Mouse (Mus musculus): Measurements from ENCODE around the gene Nkx2-2. TPM values are rescaled to one million over a fixed set of nuclear protein-coding genes. Genes with fewer than 3 reads are reported as not detected.

Nkx2-2 gene
- polyA plus RNA-seq, 1 experiment from 2014 or later = not detected

DNA sequence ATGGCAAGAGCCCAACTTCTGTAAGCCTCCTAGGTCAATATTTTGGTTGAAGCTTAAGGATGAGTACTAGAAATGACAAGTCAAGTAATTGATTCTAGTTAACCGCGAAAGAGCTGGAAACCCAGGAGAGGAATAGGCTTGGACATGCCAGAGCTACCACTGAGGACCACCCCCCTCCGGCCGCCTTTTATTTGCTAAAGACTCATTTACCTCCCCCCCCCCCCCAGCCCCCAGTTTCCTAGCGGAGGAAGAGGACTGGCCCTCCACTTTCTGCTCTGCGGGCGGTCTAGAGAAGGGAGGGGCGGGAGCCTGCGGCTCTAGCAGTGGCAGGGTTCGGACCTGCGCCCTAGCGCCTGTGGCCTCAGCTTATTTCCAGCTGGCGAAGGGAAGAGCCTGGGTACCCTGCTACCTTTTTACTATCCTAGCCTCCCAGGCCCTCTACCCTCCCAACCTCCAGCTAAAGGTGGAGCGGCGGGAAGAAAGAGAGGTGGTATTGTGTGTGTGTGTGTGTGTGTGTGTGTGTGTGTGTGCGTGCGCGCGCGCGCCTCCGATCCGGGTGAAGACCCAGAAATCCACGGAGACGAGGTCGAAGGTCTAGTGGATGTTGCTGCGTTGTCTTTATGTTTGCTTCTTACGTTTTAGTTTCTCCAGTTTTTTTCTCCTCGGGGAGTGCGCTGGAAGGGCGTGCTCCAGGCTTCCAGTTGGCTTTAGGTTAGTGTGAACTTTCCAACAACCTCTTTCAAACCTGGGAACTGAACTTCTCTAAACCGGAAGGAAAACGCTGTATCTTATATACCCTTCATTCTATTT is 6.8 kb downstream of the Nkx2-2 start:
- under 1% methylated on average over 25 of the region's 33 CpGs for WGBS
- Histone ChIP-seq H3K27ac (no peak overlapping the region), H3K9ac (no peak overlapping the region), H3K4me2 (replicated peaks) (no peak overlapping the region), H3K4me1 (peaks cover 20% of the 10 kb centered on the region), H3K9me3 (no peaks in the 10 kb centered on the region), H3K4me3 (peak overlapping the region; percentile 9), H3K36me3 (no peaks in the 10 kb centered on the region), H3K27me3 (peaks cover 95% of the 10 kb centered on the region)
- ATAC-seq (ENCODE audit: low FRiP score, low read depth) = peak; percentile 26; the same call in 1 of the 2 replicates

DNA sequence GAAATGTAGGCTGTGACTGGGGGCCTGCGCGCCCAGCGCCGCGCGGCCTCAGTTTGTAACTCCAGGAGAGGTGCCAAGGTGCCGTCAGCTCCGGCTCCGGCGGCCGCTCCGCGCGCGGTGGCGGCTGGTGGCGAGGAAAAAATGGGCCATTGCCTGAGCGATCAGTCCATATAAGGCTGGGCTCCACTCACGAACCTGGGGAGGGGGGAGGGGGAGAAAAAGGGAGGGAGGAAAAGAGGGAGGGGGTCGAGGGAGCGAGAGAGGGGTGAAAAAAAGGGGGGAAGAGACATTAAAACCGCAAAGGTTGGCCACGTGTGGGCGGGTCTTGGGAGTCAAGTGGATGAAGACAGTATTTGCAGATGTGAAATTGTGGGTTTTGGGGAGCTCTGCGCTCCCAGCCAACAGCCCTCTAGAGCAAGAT is 7.8 kb downstream of the Nkx2-2 start:
- Histone ChIP-seq H3K9me3 (no peaks in the 10 kb centered on the region), H3K27me3 (peaks cover 97% of the 10 kb centered on the region), H3K4me2 (replicated peaks) (peak overlapping the region; percentile 12; the same call in 1 of the 2 replicates), H3K36me3 (no peaks in the 10 kb centered on the region), H3K9ac (no peak overlapping the region), H3K4me3 (no peak overlapping the region), H3K27ac (no peak overlapping the region), H3K4me1 (peaks cover 20% of the 10 kb centered on the region)
- no peak for ATAC-seq (ENCODE audit: low FRiP score, low read depth)
- WGBS = 2% methylated on average over 25 of the region's 25 CpGs

DNA sequence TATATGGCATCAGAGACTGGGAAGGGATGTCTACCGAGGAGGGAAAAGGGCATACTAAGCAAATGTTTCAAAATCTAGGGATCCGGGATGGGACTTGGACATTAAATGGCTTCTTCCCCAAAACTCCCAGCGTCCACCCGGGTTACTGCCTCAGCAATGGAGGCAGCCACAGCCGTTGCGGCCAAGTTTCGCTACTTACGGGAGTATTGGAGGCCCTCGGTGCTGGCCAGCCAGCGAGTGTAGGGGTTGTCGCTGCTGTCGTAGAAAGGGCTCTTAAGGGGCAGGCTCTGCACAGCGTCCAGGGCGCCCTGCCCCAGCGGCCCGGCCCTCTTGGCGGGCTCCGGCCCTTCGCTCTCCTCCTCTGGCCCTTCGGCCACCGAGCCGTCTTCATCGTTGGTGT is 8.5 kb downstream of the Nkx2-2 start:
- peaks cover 97% of the 10 kb centered on the region for H3K27me3 ChIP-seq
- H3K9me3 ChIP-seq = no peaks in the 10 kb centered on the region
- H3K27ac ChIP-seq = no peak overlapping the region
- no peak for ATAC-seq (ENCODE audit: low FRiP score, low read depth)
- peaks cover 20% of the 10 kb centered on the region for H3K4me1 ChIP-seq
- WGBS = under 1% methylated on average over 23 of the region's 23 CpGs
- no peaks in the 10 kb centered on the region for H3K36me3 ChIP-seq
- peak overlapping the region; percentile 16 for H3K4me3 ChIP-seq
- H3K4me2 ChIP-seq (replicated peaks) = peak overlapping the region; percentile 23; the same call in 1 of the 2 replicates
- no peak overlapping the region for H3K9ac ChIP-seq

DNA sequence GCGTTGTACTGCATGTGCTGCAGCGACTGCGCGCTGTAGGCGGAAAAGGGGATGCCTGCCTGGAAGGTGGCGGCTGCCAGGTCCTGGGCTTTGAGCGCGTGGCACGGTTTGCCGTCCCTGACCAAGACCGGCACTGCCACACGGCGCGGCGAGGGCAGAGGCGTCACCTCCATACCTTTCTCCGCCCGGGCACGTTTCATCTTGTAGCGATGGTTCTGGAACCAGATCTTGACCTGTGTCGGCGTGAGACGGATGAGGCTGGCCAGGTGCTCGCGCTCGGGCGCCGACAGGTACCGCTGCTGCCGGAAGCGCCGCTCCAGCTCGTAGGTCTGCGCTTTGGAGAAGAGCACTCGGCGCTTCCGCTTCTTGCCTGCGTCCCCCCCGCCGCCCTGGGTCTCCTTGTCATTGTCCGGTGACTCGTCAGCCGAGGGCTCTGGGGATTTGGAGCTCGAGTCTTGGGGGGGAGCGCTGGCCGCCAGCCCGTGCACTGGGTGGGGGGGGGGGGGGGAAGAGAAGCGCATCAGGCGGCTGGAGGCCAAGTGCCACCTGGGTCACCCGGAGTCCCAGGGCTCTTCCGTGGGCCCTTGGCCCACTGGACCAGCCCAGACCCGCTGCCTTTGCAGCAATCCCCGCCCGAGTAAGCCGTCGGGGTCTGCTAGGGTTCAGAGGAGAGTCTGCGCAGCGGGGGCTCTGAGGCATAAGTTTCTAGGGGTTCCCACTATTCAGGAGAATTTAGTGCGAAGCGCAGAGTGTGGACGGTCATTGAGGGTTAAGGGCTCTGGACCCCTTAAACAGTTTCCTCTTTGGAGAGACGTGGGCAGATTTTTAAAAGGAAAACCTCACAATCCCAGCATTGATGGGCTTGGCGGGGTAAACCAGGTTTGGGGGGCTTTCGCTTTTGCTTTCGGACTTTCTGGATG is 9.7 kb downstream of the Nkx2-2 start:
- Histone ChIP-seq H3K4me2 (replicated peaks) (peak overlapping the region; percentile 49), H3K27ac (no peak overlapping the region), H3K4me1 (peaks cover 20% of the 10 kb centered on the region), H3K9ac (no peak overlapping the region), H3K4me3 (peak overlapping the region; percentile 29), H3K9me3 (no peaks in the 10 kb centered on the region), H3K36me3 (no peaks in the 10 kb centered on the region), H3K27me3 (peaks cover 96% of the 10 kb centered on the region)
- WGBS = 1% methylated on average over 58 of the region's 65 CpGs
- 0 out of 2 replicates have a peak, but pooled peaks have one; percentile 6 for ATAC-seq (ENCODE audit: low FRiP score, low read depth)

DNA sequence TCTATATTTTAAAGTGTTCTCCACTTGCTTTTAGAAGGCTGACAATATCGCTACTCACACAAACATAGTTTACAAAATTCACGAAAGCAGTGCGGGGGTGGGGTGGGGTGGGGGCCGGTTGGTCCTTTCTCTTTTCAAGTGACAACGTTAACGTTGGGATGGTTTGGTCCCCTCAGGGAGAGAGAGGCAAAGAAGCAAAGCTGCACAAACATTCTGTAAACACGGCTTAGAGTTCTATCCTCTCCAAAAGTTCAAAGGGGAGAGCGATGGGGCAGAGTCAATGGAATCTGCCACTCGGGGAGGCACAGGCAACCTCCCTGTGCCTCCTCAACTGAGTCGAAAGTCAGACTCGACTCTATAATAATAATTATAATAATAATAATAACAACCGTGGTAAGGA is 10.5 kb downstream of the Nkx2-2 start:
- WGBS = under 1% methylated on average over 12 of the region's 12 CpGs
- H3K9ac ChIP-seq = no peak overlapping the region
- ATAC-seq (ENCODE audit: low FRiP score, low read depth) = no peak
- peaks cover 96% of the 10 kb centered on the region for H3K27me3 ChIP-seq
- peak overlapping the region; percentile 29; the same call in 1 of the 2 replicates for H3K4me3 ChIP-seq
- peak overlapping the region; percentile 49 for H3K4me2 ChIP-seq (replicated peaks)
- no peak overlapping the region for H3K27ac ChIP-seq
- H3K4me1 ChIP-seq = peaks cover 23% of the 10 kb centered on the region
- no peaks in the 10 kb centered on the region for H3K9me3 ChIP-seq
- H3K36me3 ChIP-seq = no peaks in the 10 kb centered on the region

DNA sequence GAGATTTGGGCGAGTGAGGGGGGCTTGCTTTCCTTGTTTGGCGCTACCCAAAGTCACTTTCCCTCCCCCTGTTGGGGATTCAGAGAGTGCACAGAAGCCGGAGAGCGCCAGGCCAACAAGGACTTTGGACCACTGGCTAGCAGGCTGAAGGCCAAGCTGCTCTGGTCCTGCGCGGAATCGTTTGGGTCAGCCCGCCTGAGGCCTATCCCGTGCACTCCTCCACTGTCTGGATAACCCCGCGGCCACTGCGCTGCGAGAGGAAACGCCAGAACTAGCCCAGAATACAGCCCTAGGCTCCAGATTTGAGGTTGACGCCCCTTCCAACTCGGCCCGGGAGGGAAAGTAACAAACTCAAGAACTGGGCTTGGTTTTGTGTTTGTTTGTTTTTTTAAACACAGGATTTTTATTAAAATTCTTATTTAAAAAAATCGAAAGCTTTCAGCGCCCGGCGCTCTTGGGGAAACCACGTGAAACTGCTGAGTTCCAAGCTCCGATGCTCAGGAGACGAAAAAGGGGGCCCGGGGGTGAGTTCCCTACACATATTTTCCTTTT is 11.3 kb downstream of the Nkx2-2 start:
- Histone ChIP-seq H3K4me1 (peaks cover 27% of the 10 kb centered on the region), H3K4me3 (no peak overlapping the region), H3K9me3 (no peaks in the 10 kb centered on the region), H3K36me3 (no peaks in the 10 kb centered on the region), H3K9ac (no peak overlapping the region), H3K27me3 (peaks cover 96% of the 10 kb centered on the region), H3K27ac (no peak overlapping the region), H3K4me2 (replicated peaks) (no peak overlapping the region)
- WGBS = 4% methylated on average over 25 of the region's 25 CpGs
- no peak for ATAC-seq (ENCODE audit: low FRiP score, low read depth)

GRCm38 (mm10) chr2:147181926-147182708 is 11.9 kb downstream of the Nkx2-2 start:
- H3K27me3 ChIP-seq = peaks cover 91% of the 10 kb centered on the region
- no peaks in the 10 kb centered on the region for H3K9me3 ChIP-seq
- no peak for ATAC-seq (ENCODE audit: low FRiP score, low read depth)
- no peaks in the 10 kb centered on the region for H3K36me3 ChIP-seq
- no peak overlapping the region for H3K4me3 ChIP-seq
- 14% methylated on average over 18 of the region's 18 CpGs for WGBS
- no peak overlapping the region for H3K27ac ChIP-seq
- H3K9ac ChIP-seq = no peak overlapping the region
- H3K4me2 ChIP-seq (replicated peaks) = no peak overlapping the region
- H3K4me1 ChIP-seq = peaks cover 22% of the 10 kb centered on the region

- H3K4me3 ChIP-seq = no peak overlapping the region
- H3K9me3 ChIP-seq = no peaks in the 10 kb centered on the region
- no peak overlapping the region for H3K4me2 ChIP-seq (replicated peaks)
- H3K9ac ChIP-seq = no peak overlapping the region
- peaks cover 22% of the 10 kb centered on the region for H3K4me1 ChIP-seq
- H3K27ac ChIP-seq = no peak overlapping the region
- H3K27me3 ChIP-seq = peaks cover 91% of the 10 kb centered on the region
- WGBS = 8% methylated on average over 5 of the region's 5 CpGs
- no peaks in the 10 kb centered on the region for H3K36me3 ChIP-seq
- ATAC-seq (ENCODE audit: low FRiP score, low read depth) = no peak
These were observed 12.8 kb downstream of the Nkx2-2 start for GRCm38 (mm10) chr2:147181304-147181665.

DNA sequence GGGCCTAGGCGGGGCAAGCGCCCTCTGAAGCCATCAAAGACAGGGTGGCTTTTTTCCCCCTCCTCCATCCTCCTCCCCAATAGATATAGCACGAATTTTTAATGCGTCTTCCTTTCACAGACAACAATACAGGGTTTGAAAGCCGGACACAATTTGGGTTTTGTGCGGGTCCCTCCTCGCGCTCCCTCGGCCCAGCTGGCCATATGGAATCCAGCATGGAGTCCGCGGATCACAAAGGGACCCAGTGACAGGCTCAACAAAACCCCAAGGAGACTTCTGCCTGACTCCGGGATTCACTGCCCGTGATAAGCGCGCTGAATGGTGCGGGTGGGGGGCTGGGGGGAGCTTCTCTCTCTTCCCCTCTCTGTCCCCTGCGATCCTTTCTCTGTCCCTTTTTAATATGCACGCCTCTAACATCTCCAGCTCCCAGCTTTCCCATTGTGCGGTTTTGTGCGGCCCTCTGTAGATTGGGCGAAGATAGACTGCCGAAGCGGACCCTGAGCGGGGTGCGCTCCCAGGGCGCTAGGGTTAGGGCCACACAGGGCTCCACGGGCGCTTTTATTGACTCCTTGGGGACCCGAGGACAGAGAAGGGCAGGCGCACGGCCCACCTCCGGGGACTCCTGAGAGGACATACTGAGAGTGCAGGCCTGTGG is 13.3 kb downstream of the Nkx2-2 start:
- Histone ChIP-seq H3K4me2 (replicated peaks) (no peak overlapping the region), H3K27ac (no peak overlapping the region), H3K9me3 (no peaks in the 10 kb centered on the region), H3K27me3 (peaks cover 88% of the 10 kb centered on the region), H3K4me3 (no peak overlapping the region), H3K36me3 (no peaks in the 10 kb centered on the region), H3K4me1 (peaks cover 22% of the 10 kb centered on the region), H3K9ac (no peak overlapping the region)
- 3% methylated on average over 32 of the region's 32 CpGs for WGBS
- no peak for ATAC-seq (ENCODE audit: low FRiP score, low read depth)

DNA sequence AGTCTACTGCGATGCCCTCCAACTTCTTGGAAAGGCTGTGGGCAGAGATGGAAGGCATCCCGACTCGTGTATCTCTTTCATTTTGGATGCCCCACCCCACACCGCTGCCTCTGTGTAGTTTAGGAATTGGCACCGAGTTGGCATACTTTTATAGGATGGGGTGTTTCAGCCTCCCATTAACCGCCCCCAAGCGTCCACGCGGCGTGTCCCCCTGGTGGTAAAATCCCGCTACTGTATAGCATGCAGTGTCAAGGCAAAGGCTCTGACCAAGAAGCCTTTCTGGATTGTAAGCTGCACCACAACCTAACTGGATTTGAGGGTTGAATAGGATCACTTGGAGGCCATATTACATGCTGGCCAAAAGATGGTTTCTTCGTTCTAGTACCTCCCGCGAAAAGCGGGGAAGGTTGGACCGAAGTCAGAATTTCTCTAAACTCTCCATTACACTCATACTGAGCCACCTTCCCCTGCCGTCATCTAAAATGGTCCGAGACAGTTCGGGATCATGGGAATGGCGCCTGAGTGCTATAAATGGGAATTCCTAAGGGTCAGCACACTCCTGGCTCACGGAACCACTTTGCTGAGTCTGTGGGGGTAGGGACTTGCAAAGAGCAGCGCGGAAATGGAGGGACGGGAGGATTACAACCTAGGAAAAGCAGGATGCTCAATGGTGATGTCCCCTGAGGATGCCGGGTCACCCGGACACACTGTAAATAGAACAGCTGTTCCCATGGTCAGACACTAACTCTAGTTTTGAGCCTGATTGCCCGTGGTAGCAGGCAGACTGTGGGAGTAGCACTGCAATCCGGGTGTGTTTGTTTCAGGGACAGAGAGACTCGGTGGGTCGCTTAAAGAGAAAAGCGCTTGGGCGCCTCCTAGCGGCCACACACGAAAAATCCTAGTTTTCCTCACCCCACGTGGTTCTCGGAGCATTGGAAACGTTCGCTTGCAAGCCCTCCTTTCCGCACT is 15.7 kb downstream of the Nkx2-2 start:
- Histone ChIP-seq H3K9me3 (no peaks in the 10 kb centered on the region), H3K4me1 (peaks cover 9% of the 10 kb centered on the region), H3K27ac (no peak overlapping the region), H3K4me3 (peak overlapping the region; percentile 42), H3K36me3 (no peaks in the 10 kb centered on the region), H3K9ac (no peak overlapping the region), H3K27me3 (peaks cover 90% of the 10 kb centered on the region), H3K4me2 (replicated peaks) (peak overlapping the region; percentile 68)
- peak; percentile 71 for ATAC-seq (ENCODE audit: low FRiP score, low read depth)
- 2% methylated on average over 39 of the region's 39 CpGs for WGBS
